Mouse (Mus musculus): ENCODE measurements around the gene Gm20388.

Gene Gm20388

DNA sequence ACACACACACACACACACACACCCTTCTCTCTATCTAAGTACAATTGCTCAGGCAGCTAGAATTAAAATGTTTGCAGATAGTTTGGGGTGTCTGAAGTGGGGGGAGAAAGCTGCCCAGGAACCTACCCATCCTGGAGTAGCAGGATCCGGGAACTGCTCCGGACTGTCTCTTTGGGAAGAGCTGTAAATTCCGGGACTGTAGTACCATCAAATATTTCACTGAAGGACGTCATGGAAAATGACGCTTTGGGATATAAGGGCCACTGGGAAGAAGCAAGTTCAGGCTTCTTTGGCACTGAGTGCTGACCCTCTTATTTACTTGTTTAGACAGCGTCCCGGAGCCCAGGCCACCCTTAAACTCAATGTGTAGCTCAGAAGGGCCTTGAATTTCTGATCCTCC, 1168.6 kb downstream of the Gm20388 start:
- DNase-seq (ENCODE audit: low spot score): no peak

DNA sequence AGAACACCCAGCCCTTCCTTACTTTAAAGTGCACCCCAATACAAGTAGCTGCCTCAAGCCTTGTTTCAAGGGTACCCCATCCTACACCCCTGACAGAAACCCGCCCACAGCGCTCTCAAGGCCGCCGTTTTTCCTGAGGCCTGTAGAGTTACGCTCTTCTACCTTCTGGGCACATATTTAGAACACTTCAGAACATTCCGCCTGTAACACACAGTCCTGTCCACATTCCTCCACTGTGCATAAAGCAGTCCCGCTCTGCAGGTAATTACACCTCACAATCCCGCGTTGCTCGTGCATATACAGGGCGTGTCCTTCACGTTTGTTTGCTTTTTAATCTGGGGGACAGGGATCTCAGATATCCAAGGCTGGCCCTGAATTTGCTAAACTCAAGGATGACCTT, 1169.3 kb downstream of the Gm20388 start:
- DNase-seq (ENCODE audit: low spot score): no peak

DNA sequence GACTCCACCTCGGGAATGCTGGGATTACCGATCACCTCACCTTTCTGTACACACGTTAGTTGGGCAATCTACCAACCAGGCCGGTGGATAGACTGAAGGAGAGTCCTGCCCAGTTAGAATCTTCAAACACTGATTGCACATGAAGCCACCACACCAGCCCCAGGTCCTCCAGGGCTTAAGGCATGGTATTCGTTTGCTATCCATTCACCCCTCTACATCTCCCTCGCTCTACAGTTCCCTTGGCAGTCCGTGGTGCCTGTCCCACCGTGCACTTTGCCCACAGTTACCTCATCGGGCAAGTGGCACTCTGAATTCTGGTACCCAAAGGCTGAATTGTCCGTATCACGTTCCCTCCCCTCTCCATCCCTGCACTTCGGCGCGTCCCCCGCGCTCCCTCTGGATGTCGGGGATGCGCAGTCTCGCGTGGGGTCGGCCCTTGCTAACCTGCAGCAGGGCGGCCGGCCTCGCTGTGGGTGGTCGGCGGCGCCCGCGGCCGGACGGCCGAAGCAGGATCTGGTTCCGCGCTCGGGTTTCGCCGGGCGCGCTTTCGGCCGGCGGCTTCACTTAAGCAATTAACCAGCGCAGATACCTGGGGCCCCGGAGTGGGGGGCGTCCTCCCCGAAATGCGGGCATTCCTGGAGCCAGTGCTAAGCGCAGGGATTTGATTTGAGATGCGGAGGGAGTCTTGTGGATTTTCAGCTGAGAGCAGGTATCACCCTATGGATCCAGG, 1169.9 kb downstream of the Gm20388 start:
- DNase-seq (ENCODE audit: low spot score): no peak

DNA sequence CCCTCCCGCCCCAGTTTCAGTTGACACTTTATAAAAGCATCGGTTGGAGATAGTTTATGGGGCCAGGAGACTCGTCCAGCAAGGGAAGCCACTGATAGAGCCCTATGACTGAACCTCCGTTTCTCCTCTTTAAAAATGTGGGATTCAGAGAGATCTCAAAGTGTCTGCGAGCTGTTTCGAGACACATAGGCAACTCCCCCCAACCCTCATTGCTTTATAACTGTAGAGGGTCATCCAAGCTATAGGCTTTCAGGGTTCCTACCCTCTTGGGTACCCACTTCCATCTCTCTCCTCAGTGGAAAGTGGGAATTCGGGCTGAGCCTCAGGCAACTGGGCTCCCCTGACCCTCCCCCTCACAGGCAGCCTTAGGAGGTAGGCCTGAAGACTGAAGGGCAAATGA, 1170.8 kb downstream of the Gm20388 start:
- no peak for DNase-seq (ENCODE audit: low spot score)

DNA sequence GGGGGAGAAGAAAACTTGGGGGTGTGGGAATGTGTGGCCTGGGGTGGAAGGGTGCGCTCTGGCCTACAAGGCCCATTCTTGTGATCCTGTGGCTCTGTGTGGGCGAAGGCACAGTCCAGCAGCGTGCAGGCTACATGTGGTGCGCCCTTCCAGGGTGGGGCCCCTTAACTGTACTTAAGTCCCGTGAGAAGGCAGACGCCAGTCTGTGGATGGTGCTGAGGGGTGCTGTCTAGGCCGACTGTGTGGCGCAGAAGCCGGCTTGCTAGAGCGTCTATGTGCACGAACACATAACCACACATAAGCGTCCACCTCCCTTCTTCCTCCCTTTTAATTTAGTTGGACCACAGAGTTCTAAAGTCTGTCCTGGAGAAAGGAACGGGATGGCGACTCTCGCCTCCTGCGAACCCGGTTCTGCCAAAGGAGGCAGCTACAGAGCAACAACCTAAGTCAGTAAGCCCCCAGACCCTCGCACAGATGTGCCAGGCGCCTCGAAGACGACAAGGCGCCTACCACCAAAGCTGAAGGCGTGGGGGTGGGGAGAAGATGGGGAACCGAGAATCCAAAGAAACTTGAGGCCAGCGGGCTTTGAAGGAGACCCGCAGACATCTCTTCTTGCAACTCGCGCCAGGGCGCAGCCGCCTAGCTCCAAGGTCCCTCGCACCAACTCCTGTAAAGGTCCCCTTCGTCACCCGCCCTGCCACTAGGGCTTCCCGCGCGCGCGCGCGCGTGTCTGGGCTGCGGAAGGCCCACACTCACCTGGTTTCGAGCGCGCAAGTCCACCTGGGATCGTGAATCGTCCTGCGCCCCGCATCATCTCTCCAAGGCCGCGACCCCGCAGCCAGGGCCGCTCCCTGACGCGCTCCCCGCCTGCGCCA, 1171.8 kb downstream of the Gm20388 start:
- DNase-seq (ENCODE audit: low spot score): no peak

DNA sequence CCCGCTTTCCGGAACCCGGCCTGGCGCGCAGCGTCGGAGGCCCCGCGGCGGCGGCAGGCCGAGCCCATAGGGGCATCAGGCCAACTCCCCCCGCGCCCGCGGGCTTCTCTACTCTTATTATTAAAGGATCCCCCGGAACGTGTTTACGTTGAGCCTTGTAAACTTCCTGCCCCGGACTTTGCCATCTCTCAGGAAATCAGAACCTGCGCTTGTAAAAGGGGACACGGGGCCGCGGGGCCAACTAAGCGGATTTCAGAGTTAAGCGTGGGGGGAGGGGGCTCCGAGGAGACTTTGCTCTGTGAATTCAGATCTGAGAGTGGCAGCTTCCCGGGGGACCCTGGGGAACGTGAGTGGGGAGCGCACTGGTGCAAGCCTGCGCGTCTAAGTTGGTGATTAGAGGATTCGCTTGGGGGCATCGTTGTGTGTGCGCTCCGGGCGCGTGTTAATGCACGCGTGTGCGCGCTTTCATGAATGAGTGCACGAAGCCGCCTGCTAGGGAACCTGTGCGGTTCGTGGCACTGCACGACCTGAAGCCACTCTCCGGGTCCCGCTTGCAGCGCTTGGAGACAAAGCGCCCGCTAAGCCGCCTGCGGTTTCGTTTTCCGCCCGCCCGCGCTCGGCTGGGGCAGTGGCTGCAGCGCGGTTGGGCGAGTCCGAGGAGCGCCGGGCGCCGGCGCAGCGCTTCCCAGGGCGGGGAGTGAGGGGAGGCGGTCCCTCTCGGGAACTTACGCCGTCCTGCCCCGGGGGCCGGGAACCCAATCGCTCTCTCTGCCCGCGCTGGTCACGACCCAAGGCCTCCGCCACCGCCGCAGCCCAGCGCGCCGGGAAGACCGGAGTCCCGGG, 1172.7 kb downstream of the Gm20388 start:
- peak; percentile 76 for DNase-seq (ENCODE audit: low spot score)

DNA sequence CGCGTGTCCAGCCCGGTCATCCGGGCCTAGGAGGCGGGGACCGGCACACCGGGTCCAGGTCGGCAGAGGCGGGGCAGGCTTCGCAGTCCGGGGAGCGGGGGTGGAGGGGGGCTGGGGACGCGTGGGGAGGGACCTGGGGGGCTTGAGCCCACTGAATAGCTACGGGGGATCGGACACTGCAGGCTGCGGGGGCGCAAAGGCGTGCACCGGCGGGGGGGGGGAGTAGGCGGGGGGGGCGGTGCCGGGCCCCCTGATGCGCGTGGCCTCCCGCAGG, 1173.2 kb downstream of the Gm20388 start:
- no peak for DNase-seq (ENCODE audit: low spot score)

DNA sequence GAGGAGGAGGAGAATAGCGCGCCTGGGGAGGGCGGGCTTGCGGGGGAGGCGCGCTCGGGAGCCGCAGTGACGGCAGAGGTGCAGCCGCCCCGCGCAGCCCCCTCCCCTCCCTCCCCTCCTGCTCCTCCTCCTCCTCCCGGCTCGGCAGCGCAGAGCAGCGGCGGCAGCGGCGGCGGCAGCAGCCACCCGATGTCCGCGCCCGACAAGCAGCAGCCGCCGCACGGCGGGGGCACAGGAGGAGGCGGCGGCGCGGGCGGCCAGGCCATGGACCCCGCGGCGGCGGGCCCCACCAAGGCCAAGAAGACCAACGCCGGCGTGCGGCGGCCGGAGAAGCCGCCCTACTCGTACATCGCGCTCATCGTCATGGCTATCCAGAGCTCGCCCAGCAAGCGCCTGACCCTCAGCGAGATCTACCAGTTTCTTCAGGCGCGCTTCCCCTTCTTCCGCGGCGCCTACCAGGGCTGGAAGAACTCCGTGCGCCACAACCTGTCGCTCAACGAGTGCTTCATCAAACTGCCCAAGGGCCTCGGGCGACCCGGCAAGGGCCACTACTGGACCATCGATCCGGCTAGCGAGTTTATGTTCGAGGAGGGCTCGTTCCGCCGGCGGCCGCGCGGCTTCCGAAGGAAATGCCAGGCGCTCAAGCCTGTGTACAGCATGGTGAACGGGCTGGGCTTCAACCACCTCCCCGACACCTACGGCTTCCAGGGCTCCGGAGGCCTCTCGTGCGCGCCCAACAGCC, 1173.7 kb downstream of the Gm20388 start, which contains the start of gene Foxf1:
Foxf1 (plus strand) TSS at position 177 of the 742 bp plus-strand sequence.
- DNase-seq (ENCODE audit: low spot score): peak; percentile 37

DNA sequence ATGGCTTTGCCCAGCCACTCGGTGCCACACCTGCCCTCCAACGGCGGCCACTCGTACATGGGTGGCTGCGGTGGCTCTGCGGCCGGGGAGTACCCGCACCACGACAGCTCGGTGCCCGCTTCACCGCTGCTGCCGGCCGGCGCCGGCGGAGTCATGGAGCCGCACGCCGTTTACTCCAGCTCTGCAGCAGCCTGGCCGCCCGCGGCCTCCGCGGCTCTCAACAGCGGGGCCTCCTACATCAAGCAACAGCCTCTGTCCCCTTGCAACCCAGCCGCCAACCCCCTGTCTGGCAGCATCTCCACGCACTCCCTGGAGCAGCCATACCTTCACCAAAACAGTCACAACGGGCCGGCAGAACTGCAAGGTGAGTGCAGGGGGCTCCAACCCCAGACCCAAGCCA, 1174.4 kb downstream of the Gm20388 start:
- DNase-seq (ENCODE audit: low spot score): no peak

DNA sequence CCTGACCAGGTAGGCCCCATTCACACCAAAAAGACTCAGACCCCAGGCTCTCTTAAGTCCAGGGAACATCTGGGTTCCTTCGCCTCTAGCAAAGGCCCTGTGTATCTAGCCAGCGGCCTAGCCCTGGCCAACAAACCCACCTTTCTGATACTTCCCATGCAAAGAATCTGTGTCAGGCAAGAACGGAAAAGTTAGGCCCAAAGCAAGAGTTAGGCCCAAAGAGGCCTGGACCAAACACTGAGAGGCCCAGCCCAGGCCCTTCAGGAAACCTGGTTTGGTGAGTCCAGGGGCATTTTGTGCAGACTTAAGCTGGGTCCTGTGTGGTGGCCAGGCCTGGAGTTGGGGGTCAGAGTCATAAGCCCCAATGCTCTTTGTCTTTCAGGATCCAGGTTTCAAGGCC, 1174.9 kb downstream of the Gm20388 start:
- no peak for DNase-seq (ENCODE audit: low spot score)

DNA sequence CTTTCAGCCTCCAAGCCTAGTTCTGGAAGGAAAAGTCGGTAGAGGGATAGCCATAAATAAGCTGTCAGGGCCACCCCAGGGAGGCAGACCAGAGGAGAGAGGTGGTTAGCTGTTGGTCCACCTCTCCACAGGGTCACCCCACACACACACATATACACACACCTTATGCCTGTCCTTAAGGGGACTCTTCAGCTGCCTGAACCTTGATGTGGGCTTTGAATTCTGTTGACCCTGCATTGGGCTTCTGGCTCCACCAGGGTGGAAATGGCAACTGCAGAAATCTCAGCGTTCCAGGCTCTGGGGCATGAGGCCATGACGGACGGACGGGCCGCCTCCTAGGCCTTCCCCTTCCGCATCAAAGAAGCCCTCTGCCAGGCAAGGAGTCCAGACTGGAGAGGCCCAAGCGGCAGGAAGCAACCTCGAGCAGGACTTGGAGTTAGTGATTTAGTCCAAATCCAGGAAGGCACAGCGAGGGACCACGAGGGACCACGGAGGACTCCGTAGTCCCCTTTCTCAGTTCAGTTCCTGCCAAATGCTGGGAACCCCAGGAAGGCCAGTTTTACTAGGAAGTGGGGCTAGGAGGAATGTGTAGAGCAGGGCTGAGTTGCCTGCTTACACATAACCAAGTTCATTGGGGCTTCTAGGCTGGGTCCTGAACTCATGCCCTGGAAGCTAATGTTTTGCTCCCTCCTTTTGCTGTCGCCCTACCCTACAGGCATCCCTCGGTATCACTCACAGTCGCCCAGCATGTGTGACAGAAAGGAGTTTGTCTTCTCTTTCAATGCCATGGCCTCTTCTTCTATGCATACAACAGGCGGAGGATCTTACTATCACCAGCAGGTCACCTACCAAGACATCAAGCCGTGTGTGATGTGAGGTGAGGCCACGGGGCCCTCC, 1175.6 kb downstream of the Gm20388 start:
- no peak for DNase-seq (ENCODE audit: low spot score)

DNA sequence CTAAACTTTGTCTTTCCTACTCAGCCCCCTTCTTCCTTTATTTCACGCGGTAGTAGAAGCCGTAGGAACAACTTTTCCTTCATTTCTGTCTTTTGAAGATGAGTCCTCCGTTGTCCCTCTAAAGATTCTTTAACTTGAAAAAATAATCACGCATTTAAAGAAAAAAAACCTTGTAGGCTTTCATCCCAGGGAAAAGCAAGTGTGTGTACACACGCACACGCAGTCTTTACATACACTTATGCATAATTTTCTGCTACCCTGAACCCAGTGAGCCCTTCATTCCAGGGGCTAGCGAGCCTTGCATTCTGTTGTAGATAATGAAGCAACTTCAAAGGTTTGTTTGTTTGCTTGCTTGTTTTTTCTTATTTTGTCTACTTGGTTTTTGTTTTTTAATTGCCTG, 1177.6 kb downstream of the Gm20388 start:
- DNase-seq (ENCODE audit: low spot score): no peak

DNA sequence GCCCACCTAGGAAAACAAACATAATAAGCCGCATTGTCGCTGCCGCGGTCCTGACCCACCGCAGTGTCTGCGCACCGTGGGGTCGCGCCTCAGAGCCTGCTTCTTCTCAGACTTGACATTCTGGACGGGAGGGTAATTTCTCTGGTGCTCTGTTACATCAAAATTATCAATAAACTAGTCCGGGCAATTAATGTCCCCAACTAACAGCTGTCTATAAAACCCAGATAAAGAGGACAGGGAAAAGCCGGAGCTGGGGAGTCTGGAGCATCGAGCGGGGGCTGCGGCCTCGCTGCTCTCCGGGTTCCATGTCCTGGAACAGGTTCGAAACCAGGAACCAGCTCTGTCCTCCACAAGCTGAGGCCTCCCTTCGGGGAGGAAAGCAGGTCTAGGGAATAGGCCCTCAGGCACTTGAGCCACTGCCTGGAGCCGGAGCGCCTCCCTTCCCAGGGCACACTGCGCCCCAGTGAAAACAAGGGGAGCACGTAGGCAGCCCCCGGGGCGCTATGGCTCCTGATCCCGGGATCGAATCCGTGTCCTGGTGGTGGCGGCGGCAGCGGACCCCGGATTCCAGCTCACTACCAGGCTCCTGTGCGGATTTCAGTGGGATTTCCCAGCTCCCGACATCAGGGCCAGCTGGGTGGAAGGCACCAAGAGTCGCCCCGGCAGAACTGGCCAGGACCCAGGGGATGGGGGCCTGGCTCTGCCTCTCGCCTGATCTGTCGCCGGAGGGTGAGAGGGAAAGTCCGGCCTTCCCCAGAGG, 1178.4 kb downstream of the Gm20388 start:
- no peak for DNase-seq (ENCODE audit: low spot score)

DNA sequence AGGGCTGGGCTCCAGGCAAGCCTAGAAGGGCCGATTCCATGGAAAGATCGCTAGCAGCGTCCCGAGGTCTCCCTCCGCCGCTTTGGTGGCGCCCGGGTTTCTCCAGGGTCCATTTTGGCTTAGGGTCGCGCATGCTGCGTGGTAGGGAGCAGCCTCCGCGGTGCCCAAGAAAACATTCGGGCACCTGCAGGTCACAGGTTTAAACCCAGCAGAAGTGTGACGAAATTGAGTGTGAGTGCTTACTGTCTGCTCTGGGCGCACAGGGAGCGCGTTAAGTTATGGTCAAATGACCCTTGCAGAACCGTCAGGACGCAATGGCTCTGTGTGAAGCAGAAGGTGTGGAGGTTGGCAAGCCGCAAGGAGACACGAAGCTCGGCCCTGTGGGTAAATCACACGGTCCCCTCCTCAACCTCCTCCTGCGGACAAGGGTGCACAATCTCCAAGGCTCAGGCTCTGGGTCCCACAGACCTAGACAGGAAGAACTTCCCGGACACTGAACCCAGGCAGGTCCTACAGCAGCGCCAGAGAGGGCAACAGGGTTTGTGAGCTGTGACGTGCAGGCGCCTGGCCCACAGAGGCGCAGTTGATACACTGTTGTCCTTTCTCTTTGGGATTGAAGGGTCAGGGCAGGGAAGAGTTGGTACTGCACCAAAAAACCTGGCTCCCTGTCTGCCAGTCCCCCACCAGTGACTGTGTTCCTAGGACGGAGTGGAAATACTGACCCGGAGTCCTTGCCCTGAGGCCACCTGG, 1179.2 kb downstream of the Gm20388 start:
- DNase-seq (ENCODE audit: low spot score): no peak

DNA sequence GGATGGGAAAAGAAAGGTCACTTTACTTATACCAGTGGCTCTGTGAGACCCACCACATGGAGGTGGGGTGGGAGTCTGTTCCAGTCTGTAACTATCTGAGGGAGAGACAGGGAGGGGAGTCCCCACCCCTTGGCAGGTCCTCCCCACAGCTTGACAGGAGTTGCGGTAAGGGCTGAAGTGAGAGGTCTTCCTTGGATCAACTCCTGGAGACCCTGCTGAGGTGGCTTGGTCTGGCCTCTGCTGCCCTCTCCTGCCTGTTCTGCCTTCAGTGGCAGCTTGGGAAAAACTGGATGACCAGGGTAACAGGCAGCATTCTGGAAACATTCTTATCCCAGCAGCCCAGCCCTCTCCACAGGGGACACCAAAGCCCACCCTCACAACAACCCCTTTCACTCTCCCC, 1180.1 kb downstream of the Gm20388 start:
- DNase-seq (ENCODE audit: low spot score): no peak

DNA sequence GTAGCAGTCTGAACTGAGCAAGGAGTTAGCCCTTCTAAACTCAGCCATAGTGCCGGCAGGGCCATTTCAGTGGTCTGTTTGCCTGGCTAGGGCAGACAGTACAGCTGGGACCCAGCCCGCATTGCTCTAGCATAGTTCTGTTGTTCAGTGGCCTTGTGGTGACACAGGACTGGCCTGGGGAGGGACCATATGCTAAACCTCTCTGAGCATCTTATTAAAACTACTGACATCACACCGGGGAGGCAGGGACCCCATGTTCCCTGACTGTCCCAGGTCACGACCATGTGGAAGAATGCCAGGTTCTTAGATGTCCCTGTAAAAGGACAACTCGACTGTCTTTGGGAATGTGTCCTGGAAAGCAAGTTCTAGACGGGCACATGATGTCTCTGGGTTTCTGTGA, 1181.5 kb downstream of the Gm20388 start:
- no peak for DNase-seq (ENCODE audit: low spot score)

DNA sequence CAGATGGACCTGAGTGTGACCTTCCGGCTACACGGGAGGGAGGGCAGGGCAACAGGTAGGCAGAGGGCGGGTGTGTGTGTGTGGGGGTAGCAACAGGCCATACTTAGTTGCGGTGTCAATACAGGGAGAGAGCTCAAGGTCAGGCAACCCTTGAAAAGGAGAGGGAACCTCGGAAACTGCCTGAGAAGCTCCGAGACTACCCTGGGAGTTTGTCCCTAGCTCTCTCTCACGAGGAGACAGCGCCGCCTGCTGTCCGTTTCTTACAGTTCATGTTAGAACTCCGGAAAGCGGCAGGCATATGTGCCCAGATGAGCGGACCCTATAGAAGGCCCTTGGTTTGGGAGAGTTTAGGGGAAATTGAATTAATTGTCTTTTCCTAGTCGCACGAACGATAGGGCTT, 1182.0 kb downstream of the Gm20388 start:
- peak; percentile 79 for DNase-seq (ENCODE audit: low spot score)

DNA sequence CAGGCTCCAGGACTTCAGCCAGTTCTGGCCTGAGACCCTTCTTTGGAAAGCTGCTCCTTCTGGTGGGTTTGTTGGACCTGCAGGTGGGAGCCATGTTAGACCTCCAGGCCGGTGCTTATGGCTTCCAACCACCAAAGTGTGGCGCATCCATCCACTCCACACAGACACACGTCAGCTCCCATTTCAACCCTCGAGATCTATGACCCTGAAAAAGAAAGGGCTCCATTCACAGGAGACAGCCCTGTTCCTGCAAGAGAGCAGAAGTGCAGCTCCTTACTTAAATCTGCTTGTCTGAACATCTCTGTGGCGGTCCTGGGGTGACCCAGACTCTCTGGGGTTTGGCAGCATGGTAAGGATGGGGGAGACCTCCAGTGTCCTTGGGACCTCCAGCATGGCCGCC, 1182.9 kb downstream of the Gm20388 start:
- DNase-seq (ENCODE audit: low spot score): no peak

DNA sequence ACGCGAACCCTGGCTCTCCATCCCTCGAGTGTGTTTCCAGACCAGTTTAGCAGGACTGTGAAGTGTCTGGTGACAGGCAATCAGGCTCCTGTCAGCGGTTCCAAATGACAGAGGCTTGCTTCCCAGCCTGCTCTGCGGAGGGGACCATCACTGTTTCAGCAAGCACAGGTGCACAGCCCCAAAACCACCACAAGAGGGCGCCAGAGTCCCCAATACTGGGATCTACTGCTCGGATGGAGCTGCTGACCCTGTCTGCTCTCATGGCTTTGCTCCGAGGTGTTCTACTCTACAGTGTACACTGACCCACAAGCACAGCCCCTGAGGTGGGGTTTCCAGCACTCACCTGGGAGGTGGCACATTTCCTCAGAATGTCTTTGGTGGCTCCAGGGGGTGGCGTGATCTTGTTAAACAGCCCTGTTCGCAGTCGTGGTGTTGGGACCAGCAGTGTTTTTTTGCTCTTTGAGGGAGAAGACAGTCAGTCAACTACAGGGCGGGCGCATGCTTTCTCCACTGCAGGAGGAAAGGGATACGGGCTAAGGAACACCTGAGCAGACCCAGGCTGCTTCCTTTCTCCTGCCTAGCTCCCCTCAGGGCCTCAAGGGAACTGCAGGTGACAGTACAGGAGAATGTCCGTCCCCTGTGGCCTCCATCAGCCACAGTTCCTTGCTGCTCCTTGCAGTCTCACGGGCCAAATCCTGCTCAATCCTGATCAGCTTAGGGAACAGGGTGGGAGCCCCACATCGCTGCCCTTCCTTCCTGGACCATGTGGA, 1193.6 kb downstream of the Gm20388 start:
- DNase-seq (ENCODE audit: low spot score): peak; percentile 67
